Mouse (Mus musculus): ENCODE results near the gene Stra6l.

The Stra6l gene

GRCm38 (mm10) chr4:45921663-45922435 lies 73.4 kb downstream of the Stra6l start:
- DNase-seq, result no peak

GRCm38 (mm10) chr4:45924011-45924410 lies 75.5 kb downstream of the Stra6l start:
- no peak for DNase-seq

- DNase-seq, result no peak
These were observed 80.1 kb downstream of the Stra6l start for GRCm38 (mm10) chr4:45928561-45928960.
